Mouse (Mus musculus): ENCODE measurements at regions not wholly inside any gene's neighbourhood (a gene's known extent, or its start where the extent isn't known, plus 50 kb on each side); places are given as distances from the start of the nearest gene placed in this dataset.
"Not testable (repeated sequence)": the region's sequence is repeated elsewhere in the genome, so short reads cannot be mapped to it uniquely, and the experiment has no call there.

- no peaks in the 10 kb centered on the region for H3K4me1 ChIP-seq (ENCODE audit: control insufficient read depth, insufficient read depth, low read length)
- no peak overlapping the region for H3K4me3 ChIP-seq (replicated peaks; ENCODE audit: insufficient read depth, low read depth, low read length)
- no peak for TF ChIP-seq CTCF (IDR thresholded peaks at IDR 0.05; ENCODE audit: borderline replicate concordance, insufficient read depth, low read depth, low read length)
- no peak for TF ChIP-seq POLR2A (IDR thresholded peaks at IDR 0.05; ENCODE audit: borderline replicate concordance, insufficient read depth, low read length)
- no peak for DNase-seq
- WGBS = 20% methylated on average over 14 of the region's 14 CpGs
- H3K27me3 ChIP-seq (ENCODE audit: control insufficient read depth, insufficient read depth, low read length) = no peaks in the 10 kb centered on the region
- H3K27ac ChIP-seq (ENCODE audit: insufficient read depth, low read length) = no peak overlapping the region
These were observed 310.2 kb downstream of the Arl6ip6 start for GRCm38 (mm10) chr2:53501657-53502274.

- H3K4me3 ChIP-seq (replicated peaks; ENCODE audit: insufficient read depth, low read depth, low read length) = no peak overlapping the region
- TF ChIP-seq POLR2A (IDR thresholded peaks at IDR 0.05; ENCODE audit: borderline replicate concordance, insufficient read depth, low read length) (no peak), CTCF (IDR thresholded peaks at IDR 0.05; ENCODE audit: borderline replicate concordance, insufficient read depth, low read depth, low read length) (no peak)
- no peak for DNase-seq
- no peaks in the 10 kb centered on the region for H3K4me1 ChIP-seq (ENCODE audit: control insufficient read depth, insufficient read depth, low read length)
- H3K27me3 ChIP-seq (ENCODE audit: control insufficient read depth, insufficient read depth, low read length) = no peaks in the 10 kb centered on the region
- WGBS = 42% methylated on average over 4 of the region's 4 CpGs
- no peak overlapping the region for H3K27ac ChIP-seq (ENCODE audit: insufficient read depth, low read length)
These were observed 310.7 kb downstream of the Arl6ip6 start for GRCm38 (mm10) chr2:53502275-53502667.

- H3K27ac ChIP-seq (ENCODE audit: insufficient read depth, low read length) = no peak overlapping the region
- TF ChIP-seq POLR2A (IDR thresholded peaks at IDR 0.05; ENCODE audit: borderline replicate concordance, insufficient read depth, low read length) = no peak
- no peak for TF ChIP-seq CTCF (IDR thresholded peaks at IDR 0.05; ENCODE audit: borderline replicate concordance, insufficient read depth, low read depth, low read length)
- H3K4me3 ChIP-seq (replicated peaks; ENCODE audit: insufficient read depth, low read depth, low read length) = no peak overlapping the region
- no peaks in the 10 kb centered on the region for H3K4me1 ChIP-seq (ENCODE audit: control insufficient read depth, insufficient read depth, low read length)
- DNase-seq = no peak
- WGBS = 94% methylated on average over 2 of the region's 2 CpGs
- H3K27me3 ChIP-seq (ENCODE audit: control insufficient read depth, insufficient read depth, low read length) = no peaks in the 10 kb centered on the region
These were observed 350.6 kb downstream of the Arl6ip6 start for GRCm38 (mm10) chr2:53542097-53542496.

GRCm38 (mm10) chr2:53574007-53574406, 382.5 kb downstream of the Arl6ip6 start:
- 64% methylated on average over 1 of the region's 1 CpGs for WGBS
- TF ChIP-seq POLR2A (IDR thresholded peaks at IDR 0.05; ENCODE audit: borderline replicate concordance, insufficient read depth, low read length) (no peak), CTCF (IDR thresholded peaks at IDR 0.05; ENCODE audit: borderline replicate concordance, insufficient read depth, low read depth, low read length) (no peak)
- Histone ChIP-seq H3K4me1 (ENCODE audit: control insufficient read depth, insufficient read depth, low read length) (no peaks in the 10 kb centered on the region), H3K27ac (ENCODE audit: insufficient read depth, low read length) (no peak overlapping the region), H3K4me3 (replicated peaks; ENCODE audit: insufficient read depth, low read depth, low read length) (no peak overlapping the region), H3K27me3 (ENCODE audit: control insufficient read depth, insufficient read depth, low read length) (no peaks in the 10 kb centered on the region)
- no peak for DNase-seq

GRCm38 (mm10) chr2:53605829-53606228, 414.3 kb downstream of the Arl6ip6 start:
- 89% methylated on average over 2 of the region's 2 CpGs for WGBS
- H3K4me3 ChIP-seq (replicated peaks; ENCODE audit: insufficient read depth, low read depth, low read length) = no peak overlapping the region
- no peak for DNase-seq
- no peak overlapping the region for H3K27ac ChIP-seq (ENCODE audit: insufficient read depth, low read length)
- TF ChIP-seq CTCF (IDR thresholded peaks at IDR 0.05; ENCODE audit: borderline replicate concordance, insufficient read depth, low read depth, low read length) (no peak), POLR2A (IDR thresholded peaks at IDR 0.05; ENCODE audit: borderline replicate concordance, insufficient read depth, low read length) (no peak)
- H3K4me1 ChIP-seq (ENCODE audit: control insufficient read depth, insufficient read depth, low read length) = no peaks in the 10 kb centered on the region
- H3K27me3 ChIP-seq (ENCODE audit: control insufficient read depth, insufficient read depth, low read length) = no peaks in the 10 kb centered on the region

- WGBS = 86% methylated on average over 3 of the region's 3 CpGs
- H3K27me3 ChIP-seq (ENCODE audit: control insufficient read depth, insufficient read depth, low read length) = no peaks in the 10 kb centered on the region
- H3K27ac ChIP-seq (ENCODE audit: insufficient read depth, low read length) = no peak overlapping the region
- TF ChIP-seq CTCF (IDR thresholded peaks at IDR 0.05; ENCODE audit: borderline replicate concordance, insufficient read depth, low read depth, low read length) (no peak), POLR2A (IDR thresholded peaks at IDR 0.05; ENCODE audit: borderline replicate concordance, insufficient read depth, low read length) (no peak)
- no peak overlapping the region for H3K4me3 ChIP-seq (replicated peaks; ENCODE audit: insufficient read depth, low read depth, low read length)
- no peak for DNase-seq
- H3K4me1 ChIP-seq (ENCODE audit: control insufficient read depth, insufficient read depth, low read length) = no peaks in the 10 kb centered on the region
These were observed 428.2 kb downstream of the Arl6ip6 start for GRCm38 (mm10) chr2:53619681-53620080.

GRCm38 (mm10) chr2:53632816-53633474, 441.4 kb downstream of the Arl6ip6 start:
- H3K4me3 ChIP-seq (replicated peaks; ENCODE audit: insufficient read depth, low read depth, low read length); H3K27ac ChIP-seq (ENCODE audit: insufficient read depth, low read length); H3K27me3 ChIP-seq (ENCODE audit: control insufficient read depth, insufficient read depth, low read length); DNase-seq; H3K4me1 ChIP-seq (ENCODE audit: control insufficient read depth, insufficient read depth, low read length): not testable (repeated sequence)
- WGBS = 60% methylated on average over 19 of the region's 19 CpGs

- 87% methylated on average over 6 of the region's 6 CpGs for WGBS
- Histone ChIP-seq H3K4me1 (ENCODE audit: control insufficient read depth, insufficient read depth, low read length) (no peaks in the 10 kb centered on the region), H3K27me3 (ENCODE audit: control insufficient read depth, insufficient read depth, low read length) (no peaks in the 10 kb centered on the region), H3K4me3 (replicated peaks; ENCODE audit: insufficient read depth, low read depth, low read length) (no peak overlapping the region), H3K27ac (ENCODE audit: insufficient read depth, low read length) (no peak overlapping the region)
- no peak for DNase-seq
- TF ChIP-seq POLR2A (IDR thresholded peaks at IDR 0.05; ENCODE audit: borderline replicate concordance, insufficient read depth, low read length) (no peak), CTCF (IDR thresholded peaks at IDR 0.05; ENCODE audit: borderline replicate concordance, insufficient read depth, low read depth, low read length) (no peak)
These were observed 416.6 kb downstream of the Rprm start for GRCm38 (mm10) chr2:53668599-53669372.

All from cerebellum, adult 2 months (tissue).